Mouse (Mus musculus) heart, embryonic 16.5 days (tissue): ENCODE data around the gene Padi2. TPM values are rescaled to one million over a fixed set of nuclear protein-coding genes. Genes with fewer than 3 reads are reported as not detected.
A peak's percentile ranks its signal among the peaks of the same experiment; 100 is the strongest.

Experiments
- ATAC-seq: fragments of 200-750 bp; cut with Nextera tagmentation; replicated peaks from 2 replicates; pipeline ENCODE4 v1.8.0; 2017; ENCODE audit warnings: moderate number of reproducible peaks; ENCODE audit not compliant: insufficient read depth, low FRiP score; ENCODE audit errors: extremely low read depth
- H3K27ac ChIP-seq: fragments of 300-500 bp; sonication (generic); 2 replicates; pipeline ENCODE4 v1.5.1; 2014; ENCODE audit warnings: mild to moderate bottlenecking, low read length, control low read depth, moderate library complexity
- H3K27me3 ChIP-seq: fragments of 300-500 bp; sonication (generic); 2 replicates; pipeline ENCODE4 v1.6.1; 2014; ENCODE audit warnings: low read length, mixed read lengths; ENCODE audit not compliant: control insufficient read depth, insufficient read depth
- H3K36me3 ChIP-seq: fragments of 300-500 bp; sonication (generic); 2 replicates; pipeline ENCODE4 v1.6.1; 2014; ENCODE audit not compliant: control insufficient read depth, insufficient read depth
- H3K4me1 ChIP-seq: fragments of 300-500 bp; sonication (generic); 2 replicates; pipeline ENCODE4 v1.6.1; 2014; ENCODE audit warnings: low read length, mixed read lengths; ENCODE audit not compliant: control insufficient read depth, insufficient read depth
- H3K4me2 ChIP-seq: fragments of 300-500 bp; sonication (generic); 2 replicates; pipeline ENCODE4 v1.6.1; 2014; ENCODE audit warnings: low read depth, mild to moderate bottlenecking, control low read depth, low read length
- H3K4me3 ChIP-seq: fragments of 300-500 bp; sonication (generic); 2 replicates; pipeline ENCODE4 v1.5.1; 2014; ENCODE audit warnings: mild to moderate bottlenecking, control low read depth, low read length
- H3K9ac ChIP-seq: fragments of 300-500 bp; sonication (generic); 2 replicates; pipeline ENCODE4 v1.6.1; 2014; ENCODE audit warnings: low read length, control low read depth
- H3K9me3 ChIP-seq: fragments of 300-500 bp; sonication (generic); replicated peaks from 2 replicates; pipeline ENCODE4 v1.6.1; 2016; ENCODE audit warnings: low read length; ENCODE audit not compliant: control insufficient read depth
- WGBS: fragments of 180-500 bp; shearing (Covaris S2); extraction: QIAGEN DNeasy Blood & Tissue Kit; methylation state at CpG from one replicate; pipeline ENCODE4 v1.1.7; 2014; 5-methylcytosine and 5-hydroxymethylcytosine counted together
- polyA plus RNA-seq: library from polyadenylated mRNA; unstranded; fragments of >200 nt; fragmentation: Nextera tagmentation; extraction: Ambion mirVana; gene quantifications from 2 replicates; pipeline ENCODE4 v1.2.1, GENCODE M21; 2015

Gene Padi2
- polyA plus RNA-seq, 1 experiment from 2014 or later: 2.1 TPM

DNA sequence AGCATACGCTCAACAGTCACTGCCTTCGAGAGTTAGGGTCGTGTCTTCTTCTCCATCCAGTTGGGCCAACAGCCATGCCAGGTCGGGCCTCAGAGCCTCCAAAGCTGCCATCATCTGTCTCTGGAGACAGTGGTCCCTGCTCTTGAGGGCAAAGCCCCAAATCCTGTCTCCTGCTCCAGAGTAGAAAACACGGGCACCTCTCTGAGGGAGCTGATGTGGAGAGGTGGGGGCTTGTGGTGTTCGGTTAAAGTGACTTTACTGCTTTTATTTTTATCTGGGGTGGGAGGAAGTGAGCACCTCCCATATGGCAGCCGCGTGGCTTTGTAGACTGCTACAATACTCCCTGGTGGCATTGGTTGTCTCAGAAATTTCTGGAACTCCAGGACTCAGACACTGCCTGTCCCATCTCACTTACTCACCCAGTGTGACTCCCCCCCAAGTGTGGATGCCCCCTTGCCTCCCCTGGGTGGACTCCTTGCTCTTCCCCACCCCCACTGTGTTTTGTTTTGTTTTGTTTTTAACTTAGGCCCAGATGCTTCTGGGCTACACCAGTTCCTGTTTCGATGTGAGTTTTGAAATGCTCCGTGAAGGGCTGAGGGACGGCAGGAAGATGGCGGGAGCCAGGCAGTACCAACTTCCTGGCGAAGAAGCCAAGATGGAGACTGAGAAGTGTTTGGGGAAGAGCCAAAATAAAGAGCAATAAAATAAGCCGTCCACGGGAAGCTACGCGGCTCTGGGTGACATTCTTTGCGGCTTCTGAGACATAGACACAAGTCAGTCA is 45.9 kb downstream of the Padi2 start:
- Histone ChIP-seq H3K27ac (peak overlapping the region; percentile 24), H3K36me3 (no peaks in the 10 kb centered on the region), H3K27me3 (no peaks in the 10 kb centered on the region), H3K4me3 (no peak overlapping the region), H3K4me1 (peaks cover 8% of the 10 kb centered on the region), H3K9ac (no peak overlapping the region), H3K9me3 (no peaks in the 10 kb centered on the region), H3K4me2 (no peak overlapping the region)
- no peak for ATAC-seq
- WGBS: 75% methylated on average over 18 of the region's 18 CpGs

DNA sequence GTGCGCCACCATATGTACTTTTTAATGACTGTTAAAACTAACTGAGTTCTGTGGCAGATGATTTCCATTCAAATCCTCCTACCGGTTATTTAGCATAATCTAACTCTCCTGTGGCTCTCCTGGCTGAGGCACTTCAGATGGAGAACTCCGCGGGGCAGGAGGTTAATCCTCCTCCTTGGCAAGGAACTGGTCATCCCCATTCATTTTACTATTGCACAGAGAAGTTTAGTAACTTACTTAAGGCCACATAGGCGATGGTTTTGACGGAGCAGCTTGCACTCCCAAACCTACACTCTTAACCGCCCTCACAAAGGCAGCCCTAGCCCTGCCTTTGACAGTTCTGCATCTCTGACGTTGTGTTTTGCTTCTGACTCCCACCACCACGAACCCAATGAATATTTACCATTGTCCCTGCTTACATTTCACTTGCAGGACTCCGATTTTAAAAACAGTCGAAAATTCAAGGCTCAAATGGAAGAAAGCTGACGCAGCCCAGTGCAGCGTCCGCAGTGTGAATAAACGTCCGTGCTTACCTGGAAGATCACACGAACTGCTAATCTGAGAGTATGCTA is 51.1 kb downstream of the Padi2 start:
- no peak for ATAC-seq
- Histone ChIP-seq H3K4me3 (peak overlapping the region; percentile 57), H3K36me3 (no peaks in the 10 kb centered on the region), H3K27ac (peak overlapping the region; percentile 36; the same call in 1 of the 2 replicates), H3K9ac (peak overlapping the region; percentile 78), H3K4me2 (peak overlapping the region; percentile 81), H3K4me1 (peaks cover 19% of the 10 kb centered on the region), H3K27me3 (no peaks in the 10 kb centered on the region), H3K9me3 (no peaks in the 10 kb centered on the region)
- 14% methylated on average over 17 of the region's 17 CpGs for WGBS

DNA sequence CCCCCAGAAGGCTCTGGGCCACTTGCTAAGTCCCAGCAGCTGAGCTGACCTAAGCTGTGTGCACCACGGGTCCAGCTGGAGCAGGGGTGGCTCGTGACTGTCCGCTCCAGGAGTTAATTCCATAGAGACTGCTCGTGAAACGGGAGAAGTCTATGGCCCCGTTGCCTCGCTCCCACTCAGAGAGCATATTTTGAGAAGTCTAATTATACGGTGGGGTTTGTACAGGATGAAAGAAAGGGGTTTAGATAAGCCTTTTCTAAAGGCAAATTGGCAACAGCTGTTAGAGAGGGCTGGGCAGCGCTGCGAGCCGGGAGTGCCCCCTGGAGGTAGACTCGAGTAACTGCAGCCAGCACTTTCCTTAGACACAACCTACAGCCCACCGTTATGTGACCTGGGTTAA is 51.6 kb downstream of the Padi2 start:
- Histone ChIP-seq H3K27me3 (no peaks in the 10 kb centered on the region), H3K4me3 (peak overlapping the region; percentile 57), H3K4me2 (peak overlapping the region; percentile 81), H3K27ac (peak overlapping the region; percentile 36; the same call in 1 of the 2 replicates), H3K9me3 (no peaks in the 10 kb centered on the region), H3K9ac (peak overlapping the region; percentile 78), H3K36me3 (no peaks in the 10 kb centered on the region), H3K4me1 (peaks cover 24% of the 10 kb centered on the region)
- WGBS: 1% methylated on average over 13 of the region's 13 CpGs
- ATAC-seq: no peak

DNA sequence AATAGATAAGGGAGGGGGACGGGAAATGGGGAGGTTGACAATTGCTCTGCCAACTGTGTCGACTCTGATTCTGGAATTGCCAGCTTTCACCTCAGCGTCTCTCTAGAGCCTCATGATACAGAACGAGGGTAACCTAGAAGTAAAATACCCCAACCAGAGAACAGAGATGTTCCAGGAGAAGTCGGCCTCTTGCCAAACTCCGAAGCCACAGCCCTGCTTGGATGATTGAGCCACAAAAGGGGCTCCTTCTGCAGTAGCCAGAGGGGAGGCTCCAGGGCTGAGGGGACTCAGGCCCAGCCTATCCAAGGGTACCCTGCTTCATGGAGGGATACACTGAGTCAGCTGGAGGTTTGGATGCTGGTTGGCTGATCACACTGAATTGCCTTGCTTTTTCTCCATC is 52.2 kb downstream of the Padi2 start:
- Histone ChIP-seq H3K4me1 (peaks cover 30% of the 10 kb centered on the region), H3K36me3 (no peaks in the 10 kb centered on the region), H3K27me3 (no peaks in the 10 kb centered on the region), H3K4me3 (no peak overlapping the region), H3K9me3 (no peaks in the 10 kb centered on the region), H3K9ac (no peak overlapping the region), H3K4me2 (no peak overlapping the region), H3K27ac (no peak overlapping the region)
- 47% methylated on average over 6 of the region's 6 CpGs for WGBS
- ATAC-seq: no peak

DNA sequence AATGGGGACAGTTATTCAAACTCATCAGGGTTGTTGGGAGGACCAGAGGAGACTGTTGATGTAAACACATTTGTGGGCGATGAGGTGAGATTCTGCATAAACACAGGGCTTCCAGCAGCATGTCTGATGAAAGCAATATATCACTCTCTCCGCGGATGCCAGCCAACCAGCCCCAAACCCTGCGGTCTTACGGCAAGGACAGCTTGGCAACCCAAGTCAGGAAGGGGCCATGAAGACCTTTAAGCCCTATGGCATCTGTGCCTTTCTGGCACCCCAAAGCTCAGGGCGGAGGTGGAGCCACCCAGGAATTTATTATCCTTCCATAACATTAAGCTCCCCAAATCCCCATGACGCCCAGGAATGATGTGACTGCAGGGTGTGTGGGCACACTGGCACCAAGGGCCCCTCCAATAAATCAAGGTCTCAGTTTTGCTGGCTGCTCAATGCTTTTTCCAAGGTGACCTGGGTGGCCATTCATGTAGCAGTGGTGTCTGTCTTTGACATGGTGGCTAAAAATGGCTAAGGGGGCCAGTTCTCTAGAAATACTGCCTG is 53.1 kb downstream of the Padi2 start:
- Histone ChIP-seq H3K9ac (no peak overlapping the region), H3K27me3 (no peaks in the 10 kb centered on the region), H3K36me3 (no peaks in the 10 kb centered on the region), H3K4me1 (peaks cover 36% of the 10 kb centered on the region), H3K27ac (no peak overlapping the region), H3K9me3 (no peaks in the 10 kb centered on the region), H3K4me3 (no peak overlapping the region), H3K4me2 (no peak overlapping the region)
- WGBS: 88% methylated on average over 7 of the region's 7 CpGs
- no peak for ATAC-seq

DNA sequence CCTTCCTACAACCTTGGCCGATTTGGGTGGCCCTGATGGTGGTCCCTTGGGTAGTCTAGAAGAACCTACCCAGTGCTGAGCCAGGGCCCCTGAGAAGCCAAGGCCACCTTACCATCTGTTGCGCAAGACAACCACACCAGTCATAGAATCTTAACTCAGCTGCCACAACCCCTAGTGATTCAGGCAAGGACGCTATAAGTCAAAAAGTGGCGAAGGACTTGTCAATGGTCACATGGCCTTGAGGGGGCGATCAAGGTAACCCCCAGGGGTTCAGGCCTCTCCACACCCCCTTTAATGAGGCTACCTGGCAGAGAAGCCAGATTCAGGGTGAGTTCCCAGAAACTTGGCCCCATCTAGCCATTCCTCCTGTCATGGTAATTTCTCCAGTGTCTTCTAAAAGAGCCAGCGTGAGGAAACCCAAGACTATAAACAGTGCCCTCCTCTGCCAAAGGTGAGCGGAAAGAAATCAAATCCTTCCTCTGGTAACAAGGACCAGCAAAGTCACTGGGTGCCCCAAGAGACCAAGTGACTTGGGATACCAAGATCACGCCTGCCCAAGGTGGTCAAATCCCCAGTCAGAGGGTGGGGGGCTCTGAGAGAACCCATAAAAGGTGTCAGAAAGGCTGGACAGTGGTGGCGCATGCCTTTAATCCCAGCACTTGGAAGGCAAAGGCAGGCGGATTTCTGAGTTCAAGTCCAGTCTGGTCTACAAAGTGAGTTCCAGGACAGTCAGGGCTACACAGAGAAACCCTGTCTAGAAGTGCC is 53.8 kb downstream of the Padi2 start:
- Histone ChIP-seq H3K27me3 (no peaks in the 10 kb centered on the region), H3K4me2 (peak overlapping the region; percentile 69; the same call in 1 of the 2 replicates), H3K9me3 (no peaks in the 10 kb centered on the region), H3K9ac (no peak overlapping the region; the same call in 1 of the 2 replicates), H3K36me3 (no peaks in the 10 kb centered on the region), H3K27ac (no peak overlapping the region), H3K4me1 (peaks cover 38% of the 10 kb centered on the region), H3K4me3 (no peak overlapping the region)
- ATAC-seq: no peak
- WGBS: 74% methylated on average over 10 of the region's 10 CpGs

DNA sequence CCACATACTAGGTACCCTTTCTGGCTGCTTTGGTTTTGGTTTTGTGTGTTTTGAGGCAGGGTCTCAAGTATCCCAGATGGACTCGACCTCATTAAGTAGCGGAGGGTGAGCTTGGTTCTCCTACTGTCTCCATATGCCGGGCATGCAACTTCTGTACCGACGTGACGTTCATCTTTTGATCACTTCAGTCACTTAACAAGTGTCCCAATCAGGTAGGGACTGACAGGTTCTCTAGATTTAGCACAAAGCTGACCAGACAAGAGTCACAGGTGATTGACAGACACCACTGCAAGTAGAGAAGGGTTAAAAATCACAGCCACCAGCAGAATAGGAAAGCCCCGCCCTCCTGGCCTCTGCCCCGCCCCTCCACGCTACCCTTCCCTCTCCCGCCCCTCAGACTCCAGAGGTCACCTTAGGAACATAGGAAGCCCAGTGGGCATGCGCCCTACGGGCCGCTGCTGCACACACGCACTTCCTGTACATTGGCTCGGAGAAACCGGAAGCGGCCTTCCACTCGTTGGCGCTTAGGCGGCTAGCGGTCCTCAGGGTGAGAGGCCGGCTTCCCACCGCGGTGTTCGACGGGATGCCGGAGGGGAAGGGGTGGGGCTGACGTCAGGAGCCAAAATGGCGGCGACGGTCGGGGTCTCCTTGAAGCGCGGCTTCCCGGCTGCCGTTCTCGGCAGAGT is 54.8 kb downstream of the Padi2 start, which contains the start of gene Sdhb:
Gene Sdhb, plus strand, starts transcription at position 423 of the 686 bp plus-strand sequence.
- Histone ChIP-seq H3K4me2 (peak within 1 kb of the TSS; percentile 83), H3K9me3 (no peaks in the 10 kb centered on the region), H3K4me1 (peaks cover 38% of the 10 kb centered on the region), H3K27me3 (no peaks in the 10 kb centered on the region), H3K36me3 (no peaks in the 10 kb centered on the region), H3K4me3 (peak within 1 kb of the TSS; percentile 96), H3K9ac (peak within 1 kb of the TSS; percentile 98), H3K27ac (peak within 1 kb of the TSS; percentile 90)
- ATAC-seq: peak; percentile 95
- WGBS: 3% methylated on average over 37 of the region's 37 CpGs

DNA sequence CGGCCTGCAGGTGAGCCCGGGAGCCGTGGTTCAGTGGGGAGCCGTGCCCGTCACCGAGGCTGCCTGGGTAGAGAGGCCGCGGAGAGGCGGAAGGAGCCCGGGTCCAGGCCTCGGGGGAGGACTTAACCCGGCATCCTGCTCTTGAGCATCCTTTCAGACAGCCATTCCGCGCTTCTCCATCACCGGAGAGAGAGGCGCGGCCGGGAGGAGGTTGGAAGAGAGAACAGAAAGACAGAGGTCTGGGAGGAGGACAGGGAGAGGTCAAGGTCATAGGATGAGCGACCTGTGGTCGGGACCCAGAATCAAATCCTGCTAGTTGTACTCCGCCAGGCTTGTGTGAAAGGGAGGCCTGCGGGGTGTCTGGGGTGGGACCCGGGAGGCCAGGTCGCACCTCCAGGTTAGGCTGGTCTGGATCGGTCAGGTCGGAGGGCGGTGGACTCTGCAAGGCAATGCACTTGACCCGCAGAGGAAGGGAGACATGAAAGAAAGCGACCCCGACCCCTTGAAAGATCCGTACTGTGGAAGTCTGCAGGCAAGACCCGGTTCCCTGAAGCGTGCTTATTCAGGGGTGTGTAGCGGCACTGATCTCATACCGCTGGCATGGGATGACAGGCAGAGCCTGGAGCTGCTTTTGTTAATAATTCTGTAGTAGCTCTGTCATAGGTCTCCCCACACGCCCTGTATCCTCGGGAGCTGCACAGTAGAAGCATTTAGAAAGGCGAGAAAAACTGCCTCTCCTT is 55.5 kb downstream of the Padi2 start:
- ATAC-seq: peak; percentile 30
- Histone ChIP-seq H3K9ac (peak overlapping the region; percentile 98), H3K36me3 (peaks cover 2% of the 10 kb centered on the region; the same call in 1 of the 2 replicates), H3K27me3 (no peaks in the 10 kb centered on the region), H3K4me2 (peak overlapping the region; percentile 83), H3K27ac (peak overlapping the region; percentile 90), H3K9me3 (no peaks in the 10 kb centered on the region), H3K4me1 (peaks cover 38% of the 10 kb centered on the region), H3K4me3 (peak overlapping the region; percentile 96)
- WGBS: under 1% methylated on average over 38 of the region's 38 CpGs
